Mouse (Mus musculus): ENCODE data around the gene Prkag2. TPM values are rescaled to one million over a fixed set of nuclear protein-coding genes. Genes with fewer than 3 reads are reported as not detected.

The Prkag2 gene
- polyA plus RNA-seq, 1 experiment from 2014 or later, result 4.8 TPM

- under 1% methylated on average over 26 of the region's 26 CpGs for WGBS (ENCODE audit: insufficient replicate concordance)
- no peak overlapping the region; the same call in 1 of the 2 replicates for H3K27ac ChIP-seq (ENCODE audit: low read length)
- H3K9me3 ChIP-seq (replicated peaks; ENCODE audit: control insufficient read depth, low read length), result peaks cover 2% of the 10 kb centered on the region; the same call in 1 of the 2 replicates
- H3K9ac ChIP-seq (ENCODE audit: low read depth, low read length), result peak overlapping the region; percentile 64
- peak overlapping the region; percentile 74 for H3K4me3 ChIP-seq (ENCODE audit: low read depth, low read length)
- peak overlapping the region; percentile 95 for H3K4me2 ChIP-seq (ENCODE audit: low read depth, low read length)
- ATAC-seq (ENCODE audit: low read depth), result peak; percentile 3; the same call in 1 of the 2 replicates
- peaks cover 10% of the 10 kb centered on the region for H3K4me1 ChIP-seq (ENCODE audit: control insufficient read depth, low read depth, low read length)
- no peaks in the 10 kb centered on the region for H3K36me3 ChIP-seq (ENCODE audit: control insufficient read depth, insufficient read depth)
- H3K27me3 ChIP-seq (ENCODE audit: control insufficient read depth, insufficient read depth, low read depth, low read length), result peaks cover 15% of the 10 kb centered on the region
These were observed 192.7 kb downstream of the Prkag2 start for GRCm38 (mm10) chr5:24907737-24908136.

GRCm38 (mm10) chr5:24906844-24907243, 193.6 kb downstream of the Prkag2 start:
- Histone ChIP-seq H3K27ac (ENCODE audit: low read length) (no peak overlapping the region), H3K4me3 (ENCODE audit: low read depth, low read length) (no peak overlapping the region), H3K9me3 (replicated peaks; ENCODE audit: control insufficient read depth, low read length) (peaks cover 2% of the 10 kb centered on the region; the same call in 1 of the 2 replicates), H3K4me1 (ENCODE audit: control insufficient read depth, low read depth, low read length) (peaks cover 10% of the 10 kb centered on the region), H3K4me2 (ENCODE audit: low read depth, low read length) (no peak overlapping the region), H3K27me3 (ENCODE audit: control insufficient read depth, insufficient read depth, low read depth, low read length) (peaks cover 15% of the 10 kb centered on the region), H3K9ac (ENCODE audit: low read depth, low read length) (no peak overlapping the region), H3K36me3 (ENCODE audit: control insufficient read depth, insufficient read depth) (no peaks in the 10 kb centered on the region)
- 78% methylated on average over 9 of the region's 9 CpGs for WGBS (ENCODE audit: insufficient replicate concordance)
- ATAC-seq (ENCODE audit: low read depth), result no peak

- 71% methylated on average over 9 of the region's 9 CpGs for WGBS (ENCODE audit: insufficient replicate concordance)
- Histone ChIP-seq H3K4me1 (ENCODE audit: control insufficient read depth, low read depth, low read length) (peaks cover 10% of the 10 kb centered on the region), H3K27me3 (ENCODE audit: control insufficient read depth, insufficient read depth, low read depth, low read length) (peaks cover 15% of the 10 kb centered on the region)
These were observed 195.5 kb downstream of the Prkag2 start for GRCm38 (mm10) chr5:24904941-24905340.

GRCm38 (mm10) chr5:24904423-24904822, 196.0 kb downstream of the Prkag2 start:
- ATAC-seq (ENCODE audit: low read depth), result no peak
- 72% methylated on average over 8 of the region's 8 CpGs for WGBS (ENCODE audit: insufficient replicate concordance)
- peaks cover 2% of the 10 kb centered on the region; the same call in 1 of the 2 replicates for H3K9me3 ChIP-seq (replicated peaks; ENCODE audit: control insufficient read depth, low read length)
- peaks cover 10% of the 10 kb centered on the region for H3K4me1 ChIP-seq (ENCODE audit: control insufficient read depth, low read depth, low read length)
- H3K9ac ChIP-seq (ENCODE audit: low read depth, low read length), result no peak overlapping the region
- H3K4me2 ChIP-seq (ENCODE audit: low read depth, low read length), result no peak overlapping the region
- no peak overlapping the region for H3K27ac ChIP-seq (ENCODE audit: low read length)
- H3K4me3 ChIP-seq (ENCODE audit: low read depth, low read length), result no peak overlapping the region
- peaks cover 15% of the 10 kb centered on the region for H3K27me3 ChIP-seq (ENCODE audit: control insufficient read depth, insufficient read depth, low read depth, low read length)
- H3K36me3 ChIP-seq (ENCODE audit: control insufficient read depth, insufficient read depth), result no peaks in the 10 kb centered on the region

More at GRCm38 (mm10) chr5:24904941-24905340, 195.5 kb downstream of the Prkag2 start:
- no peak for ATAC-seq (ENCODE audit: low read depth)
- H3K4me2 ChIP-seq (ENCODE audit: low read depth, low read length), result no peak overlapping the region
- no peak overlapping the region for H3K4me3 ChIP-seq (ENCODE audit: low read depth, low read length)
- no peak overlapping the region for H3K9ac ChIP-seq (ENCODE audit: low read depth, low read length)
- no peak overlapping the region for H3K27ac ChIP-seq (ENCODE audit: low read length)
- peaks cover 2% of the 10 kb centered on the region; the same call in 1 of the 2 replicates for H3K9me3 ChIP-seq (replicated peaks; ENCODE audit: control insufficient read depth, low read length)
- no peaks in the 10 kb centered on the region for H3K36me3 ChIP-seq (ENCODE audit: control insufficient read depth, insufficient read depth)

- no peaks in the 10 kb centered on the region for H3K9me3 ChIP-seq (replicated peaks; ENCODE audit: control insufficient read depth, low read length)
- no peak overlapping the region for H3K4me2 ChIP-seq (ENCODE audit: low read depth, low read length)
- ATAC-seq (ENCODE audit: low read depth), result no peak
- peaks cover 15% of the 10 kb centered on the region for H3K27me3 ChIP-seq (ENCODE audit: control insufficient read depth, insufficient read depth, low read depth, low read length)
- no peak overlapping the region for H3K4me3 ChIP-seq (ENCODE audit: low read depth, low read length)
- no peaks in the 10 kb centered on the region for H3K36me3 ChIP-seq (ENCODE audit: control insufficient read depth, insufficient read depth)
- 75% methylated on average over 4 of the region's 4 CpGs for WGBS (ENCODE audit: insufficient replicate concordance)
- peaks cover 10% of the 10 kb centered on the region for H3K4me1 ChIP-seq (ENCODE audit: control insufficient read depth, low read depth, low read length)
- H3K9ac ChIP-seq (ENCODE audit: low read depth, low read length), result no peak overlapping the region
- H3K27ac ChIP-seq (ENCODE audit: low read length), result no peak overlapping the region
These were observed 196.4 kb downstream of the Prkag2 start for GRCm38 (mm10) chr5:24904001-24904400.

- Histone ChIP-seq H3K4me3 (ENCODE audit: low read depth, low read length) (no peak overlapping the region), H3K27ac (ENCODE audit: low read length) (no peak overlapping the region), H3K9me3 (replicated peaks; ENCODE audit: control insufficient read depth, low read length) (no peaks in the 10 kb centered on the region), H3K9ac (ENCODE audit: low read depth, low read length) (no peak overlapping the region), H3K36me3 (ENCODE audit: control insufficient read depth, insufficient read depth) (no peaks in the 10 kb centered on the region), H3K4me2 (ENCODE audit: low read depth, low read length) (no peak overlapping the region), H3K27me3 (ENCODE audit: control insufficient read depth, insufficient read depth, low read depth, low read length) (peaks cover 10% of the 10 kb centered on the region), H3K4me1 (ENCODE audit: control insufficient read depth, low read depth, low read length) (peaks cover 7% of the 10 kb centered on the region)
- 37% methylated on average over 4 of the region's 4 CpGs for WGBS (ENCODE audit: insufficient replicate concordance)
- peak; percentile 47; the same call in 1 of the 2 replicates for ATAC-seq (ENCODE audit: low read depth)
These were observed 197.6 kb downstream of the Prkag2 start for GRCm38 (mm10) chr5:24902835-24903234.

GRCm38 (mm10) chr5:24895606-24896005, 204.8 kb downstream of the Prkag2 start:
- H3K27ac ChIP-seq (ENCODE audit: low read length), result no peak overlapping the region
- no peaks in the 10 kb centered on the region for H3K36me3 ChIP-seq (ENCODE audit: control insufficient read depth, insufficient read depth)
- ATAC-seq (ENCODE audit: low read depth), result no peak
- 69% methylated on average over 4 of the region's 4 CpGs for WGBS (ENCODE audit: insufficient replicate concordance)
- no peaks in the 10 kb centered on the region for H3K4me1 ChIP-seq (ENCODE audit: control insufficient read depth, low read depth, low read length)
- no peak overlapping the region for H3K9ac ChIP-seq (ENCODE audit: low read depth, low read length)
- no peak overlapping the region for H3K4me3 ChIP-seq (ENCODE audit: low read depth, low read length)
- H3K27me3 ChIP-seq (ENCODE audit: control insufficient read depth, insufficient read depth, low read depth, low read length), result no peaks in the 10 kb centered on the region
- no peak overlapping the region for H3K4me2 ChIP-seq (ENCODE audit: low read depth, low read length)
- H3K9me3 ChIP-seq (replicated peaks; ENCODE audit: control insufficient read depth, low read length), result no peaks in the 10 kb centered on the region

- Histone ChIP-seq H3K9ac (ENCODE audit: low read depth, low read length) (no peak overlapping the region), H3K4me3 (ENCODE audit: low read depth, low read length) (no peak overlapping the region), H3K4me1 (ENCODE audit: control insufficient read depth, low read depth, low read length) (no peaks in the 10 kb centered on the region), H3K27me3 (ENCODE audit: control insufficient read depth, insufficient read depth, low read depth, low read length) (no peaks in the 10 kb centered on the region), H3K9me3 (replicated peaks; ENCODE audit: control insufficient read depth, low read length) (no peaks in the 10 kb centered on the region), H3K36me3 (ENCODE audit: control insufficient read depth, insufficient read depth) (no peaks in the 10 kb centered on the region), H3K4me2 (ENCODE audit: low read depth, low read length) (no peak overlapping the region), H3K27ac (ENCODE audit: low read length) (no peak overlapping the region)
- ATAC-seq (ENCODE audit: low read depth), result no peak
- 41% methylated on average over 1 of the region's 1 CpGs for WGBS (ENCODE audit: insufficient replicate concordance)
These were observed 205.6 kb downstream of the Prkag2 start for GRCm38 (mm10) chr5:24894814-24895213.

- H3K9me3 ChIP-seq (replicated peaks; ENCODE audit: control insufficient read depth, low read length), result no peaks in the 10 kb centered on the region
- H3K4me1 ChIP-seq (ENCODE audit: control insufficient read depth, low read depth, low read length), result no peaks in the 10 kb centered on the region
- no peak overlapping the region for H3K4me2 ChIP-seq (ENCODE audit: low read depth, low read length)
- H3K9ac ChIP-seq (ENCODE audit: low read depth, low read length), result no peak overlapping the region
- no peak overlapping the region for H3K27ac ChIP-seq (ENCODE audit: low read length)
- H3K27me3 ChIP-seq (ENCODE audit: control insufficient read depth, insufficient read depth, low read depth, low read length), result no peaks in the 10 kb centered on the region
- no peak overlapping the region for H3K4me3 ChIP-seq (ENCODE audit: low read depth, low read length)
- H3K36me3 ChIP-seq (ENCODE audit: control insufficient read depth, insufficient read depth), result no peaks in the 10 kb centered on the region
- ATAC-seq (ENCODE audit: low read depth), result no peak
- WGBS (ENCODE audit: insufficient replicate concordance), result 76% methylated on average over 11 of the region's 11 CpGs
These were observed 208.0 kb downstream of the Prkag2 start for GRCm38 (mm10) chr5:24892461-24892860.

Data from liver, embryonic 16.5 days (tissue).